Mouse (Mus musculus) G1E (cell line): ENCODE data around the gene Gng11.

Experiments used
- CTCF ChIP-seq: IDR thresholded peaks from 2 replicates; pipeline ENCODE4 v1.5.1; 2012; ENCODE audit warnings: low read depth, low read length, inconsistent platforms, mixed read lengths
- GATA1 ChIP-seq: IDR thresholded peaks from 2 replicates; pipeline ENCODE4 v1.6.1; 2012; ENCODE audit warnings: borderline replicate concordance, low read length, inconsistent platforms, mixed read lengths

- TF ChIP-seq CTCF (no peak), GATA1 (no peak)
Observed at GRCm38 (mm10) chr6:3988750-3989149, 15.0 kb upstream of the Gng11 start, which contains the start of gene Tfpi2.
